Mouse (Mus musculus): Measurements from ENCODE around the gene Rspo4. TPM values are rescaled to one million over a fixed set of nuclear protein-coding genes. Genes with fewer than 3 reads are reported as not detected.

Rspo4 gene
- polyA plus RNA-seq, 1 experiment from 2014 or later, result 0.32 TPM

- H3K27me3 ChIP-seq (ENCODE audit: control insufficient read depth, insufficient read depth, low read length), result no peaks in the 10 kb centered on the region
- H3K27ac ChIP-seq (replicated peaks; ENCODE audit: low read depth, low read length), result no peak overlapping the region
- ATAC-seq (ENCODE audit: low FRiP score, low TSS enrichment) (no peak), DNase-seq (no peak)
- H3K9me3 ChIP-seq (ENCODE audit: control insufficient read depth, low read length), result no peaks in the 10 kb centered on the region
- 77% methylated on average over 4 of the region's 4 CpGs for WGBS
- no peak overlapping the region for H3K4me2 ChIP-seq (ENCODE audit: low read length)
- no peak overlapping the region for H3K9ac ChIP-seq (replicated peaks; ENCODE audit: low read length)
- H3K4me3 ChIP-seq (replicated peaks; ENCODE audit: low read depth, low read length), result no peak overlapping the region
- H3K36me3 ChIP-seq (ENCODE audit: control insufficient read depth, insufficient read depth, low read length), result no peaks in the 10 kb centered on the region
- H3K4me1 ChIP-seq (ENCODE audit: control insufficient read depth, insufficient read depth, low read length), result no peaks in the 10 kb centered on the region
These were observed 61.2 kb downstream of the Rspo4 start for GRCm38 (mm10) chr2:151903933-151904332.

GRCm38 (mm10) chr2:151904636-151905035 lies 61.9 kb downstream of the Rspo4 start:
- H3K27me3 ChIP-seq (ENCODE audit: control insufficient read depth, insufficient read depth, low read length), result no peaks in the 10 kb centered on the region
- WGBS, result 81% methylated on average over 3 of the region's 3 CpGs
- H3K36me3 ChIP-seq (ENCODE audit: control insufficient read depth, insufficient read depth, low read length), result no peaks in the 10 kb centered on the region
- H3K4me1 ChIP-seq (ENCODE audit: control insufficient read depth, insufficient read depth, low read length), result no peaks in the 10 kb centered on the region
- no peak for DNase-seq
- H3K4me2 ChIP-seq (ENCODE audit: low read length), result no peak overlapping the region
- H3K9ac ChIP-seq (replicated peaks; ENCODE audit: low read length), result no peak overlapping the region
- no peak overlapping the region for H3K27ac ChIP-seq (replicated peaks; ENCODE audit: low read depth, low read length)
- no peak for ATAC-seq (ENCODE audit: low FRiP score, low TSS enrichment)
- no peak overlapping the region for H3K4me3 ChIP-seq (replicated peaks; ENCODE audit: low read depth, low read length)
- no peaks in the 10 kb centered on the region for H3K9me3 ChIP-seq (ENCODE audit: control insufficient read depth, low read length)

GRCm38 (mm10) chr2:151907020-151907419 lies 64.3 kb downstream of the Rspo4 start:
- 80% methylated on average over 2 of the region's 2 CpGs for WGBS

GRCm38 (mm10) chr2:151909386-151909785 lies 66.7 kb downstream of the Rspo4 start:
- Histone ChIP-seq H3K27me3 (ENCODE audit: control insufficient read depth, insufficient read depth, low read length) (no peaks in the 10 kb centered on the region), H3K4me3 (replicated peaks; ENCODE audit: low read depth, low read length) (no peak overlapping the region), H3K4me1 (ENCODE audit: control insufficient read depth, insufficient read depth, low read length) (no peaks in the 10 kb centered on the region), H3K9me3 (ENCODE audit: control insufficient read depth, low read length) (no peaks in the 10 kb centered on the region), H3K27ac (replicated peaks; ENCODE audit: low read depth, low read length) (no peak overlapping the region), H3K9ac (replicated peaks; ENCODE audit: low read length) (no peak overlapping the region), H3K36me3 (ENCODE audit: control insufficient read depth, insufficient read depth, low read length) (no peaks in the 10 kb centered on the region), H3K4me2 (ENCODE audit: low read length) (no peak overlapping the region)
- no peak for ATAC-seq (ENCODE audit: low FRiP score, low TSS enrichment)
- 87% methylated on average over 3 of the region's 3 CpGs for WGBS
- DNase-seq, result no peak

More at GRCm38 (mm10) chr2:151907020-151907419, 64.3 kb downstream of the Rspo4 start:
- Histone ChIP-seq H3K27me3 (ENCODE audit: control insufficient read depth, insufficient read depth, low read length) (no peaks in the 10 kb centered on the region), H3K9ac (replicated peaks; ENCODE audit: low read length) (no peak overlapping the region), H3K4me1 (ENCODE audit: control insufficient read depth, insufficient read depth, low read length) (no peaks in the 10 kb centered on the region), H3K9me3 (ENCODE audit: control insufficient read depth, low read length) (no peaks in the 10 kb centered on the region), H3K27ac (replicated peaks; ENCODE audit: low read depth, low read length) (no peak overlapping the region), H3K4me3 (replicated peaks; ENCODE audit: low read depth, low read length) (no peak overlapping the region), H3K36me3 (ENCODE audit: control insufficient read depth, insufficient read depth, low read length) (no peaks in the 10 kb centered on the region), H3K4me2 (ENCODE audit: low read length) (no peak overlapping the region)
- ATAC-seq (ENCODE audit: low FRiP score, low TSS enrichment) (no peak), DNase-seq (no peak)

GRCm38 (mm10) chr2:151910498-151910897 lies 67.8 kb downstream of the Rspo4 start:
- H3K27ac ChIP-seq (replicated peaks; ENCODE audit: low read depth, low read length), result no peak overlapping the region
- H3K4me3 ChIP-seq (replicated peaks; ENCODE audit: low read depth, low read length), result no peak overlapping the region
- no peaks in the 10 kb centered on the region for H3K36me3 ChIP-seq (ENCODE audit: control insufficient read depth, insufficient read depth, low read length)
- no peak overlapping the region for H3K9ac ChIP-seq (replicated peaks; ENCODE audit: low read length)
- DNase-seq (no peak), ATAC-seq (ENCODE audit: low FRiP score, low TSS enrichment) (no peak)
- no peaks in the 10 kb centered on the region for H3K9me3 ChIP-seq (ENCODE audit: control insufficient read depth, low read length)
- H3K4me2 ChIP-seq (ENCODE audit: low read length), result no peak overlapping the region
- H3K4me1 ChIP-seq (ENCODE audit: control insufficient read depth, insufficient read depth, low read length), result no peaks in the 10 kb centered on the region
- 65% methylated on average over 5 of the region's 5 CpGs for WGBS
- no peaks in the 10 kb centered on the region for H3K27me3 ChIP-seq (ENCODE audit: control insufficient read depth, insufficient read depth, low read length)

GRCm38 (mm10) chr2:151910919-151911500 lies 68.3 kb downstream of the Rspo4 start, which contains the start of gene Angpt4:
Angpt4 (plus strand) TSS chr2:151911210.
- no peaks in the 10 kb centered on the region for H3K27me3 ChIP-seq (ENCODE audit: control insufficient read depth, insufficient read depth, low read length)
- no peak within 1 kb of the TSS for H3K4me3 ChIP-seq (replicated peaks; ENCODE audit: low read depth, low read length)
- no peak within 1 kb of the TSS for H3K9ac ChIP-seq (replicated peaks; ENCODE audit: low read length)
- DNase-seq (no peak), ATAC-seq (ENCODE audit: low FRiP score, low TSS enrichment) (no peak)
- no peaks in the 10 kb centered on the region for H3K4me1 ChIP-seq (ENCODE audit: control insufficient read depth, insufficient read depth, low read length)
- H3K4me2 ChIP-seq (ENCODE audit: low read length), result no peak within 1 kb of the TSS
- no peaks in the 10 kb centered on the region for H3K9me3 ChIP-seq (ENCODE audit: control insufficient read depth, low read length)
- no peak within 1 kb of the TSS for H3K27ac ChIP-seq (replicated peaks; ENCODE audit: low read depth, low read length)
- no peaks in the 10 kb centered on the region for H3K36me3 ChIP-seq (ENCODE audit: control insufficient read depth, insufficient read depth, low read length)
- 69% methylated on average over 12 of the region's 13 CpGs for WGBS

GRCm38 (mm10) chr2:151911751-151912150 lies 69.0 kb downstream of the Rspo4 start:
- Histone ChIP-seq H3K27me3 (ENCODE audit: control insufficient read depth, insufficient read depth, low read length) (no peaks in the 10 kb centered on the region), H3K36me3 (ENCODE audit: control insufficient read depth, insufficient read depth, low read length) (no peaks in the 10 kb centered on the region), H3K27ac (replicated peaks; ENCODE audit: low read depth, low read length) (no peak overlapping the region), H3K9me3 (ENCODE audit: control insufficient read depth, low read length) (no peaks in the 10 kb centered on the region), H3K4me2 (ENCODE audit: low read length) (no peak overlapping the region), H3K4me1 (ENCODE audit: control insufficient read depth, insufficient read depth, low read length) (no peaks in the 10 kb centered on the region), H3K9ac (replicated peaks; ENCODE audit: low read length) (no peak overlapping the region), H3K4me3 (replicated peaks; ENCODE audit: low read depth, low read length) (no peak overlapping the region)
- no peak for DNase-seq
- 86% methylated on average over 3 of the region's 3 CpGs for WGBS
- no peak for ATAC-seq (ENCODE audit: low FRiP score, low TSS enrichment)

- 92% methylated on average over 5 of the region's 5 CpGs for WGBS
- Histone ChIP-seq H3K27me3 (ENCODE audit: control insufficient read depth, insufficient read depth, low read length) (no peaks in the 10 kb centered on the region), H3K36me3 (ENCODE audit: control insufficient read depth, insufficient read depth, low read length) (no peaks in the 10 kb centered on the region), H3K4me3 (replicated peaks; ENCODE audit: low read depth, low read length) (no peak overlapping the region), H3K9me3 (ENCODE audit: control insufficient read depth, low read length) (no peaks in the 10 kb centered on the region), H3K4me2 (ENCODE audit: low read length) (no peak overlapping the region), H3K27ac (replicated peaks; ENCODE audit: low read depth, low read length) (no peak overlapping the region), H3K4me1 (ENCODE audit: control insufficient read depth, insufficient read depth, low read length) (no peaks in the 10 kb centered on the region), H3K9ac (replicated peaks; ENCODE audit: low read length) (no peak overlapping the region)
- ATAC-seq (ENCODE audit: low FRiP score, low TSS enrichment) (no peak), DNase-seq (no peak)
These were observed 71.4 kb downstream of the Rspo4 start for GRCm38 (mm10) chr2:151914120-151914519.

GRCm38 (mm10) chr2:151915111-151915510 lies 72.4 kb downstream of the Rspo4 start:
- Histone ChIP-seq H3K4me1 (ENCODE audit: control insufficient read depth, insufficient read depth, low read length) (no peaks in the 10 kb centered on the region), H3K27me3 (ENCODE audit: control insufficient read depth, insufficient read depth, low read length) (no peaks in the 10 kb centered on the region), H3K4me2 (ENCODE audit: low read length) (no peak overlapping the region), H3K4me3 (replicated peaks; ENCODE audit: low read depth, low read length) (no peak overlapping the region), H3K27ac (replicated peaks; ENCODE audit: low read depth, low read length) (no peak overlapping the region), H3K9ac (replicated peaks; ENCODE audit: low read length) (no peak overlapping the region), H3K9me3 (ENCODE audit: control insufficient read depth, low read length) (no peaks in the 10 kb centered on the region), H3K36me3 (ENCODE audit: control insufficient read depth, insufficient read depth, low read length) (no peaks in the 10 kb centered on the region)
- DNase-seq (no peak), ATAC-seq (ENCODE audit: low FRiP score, low TSS enrichment) (no peak)
- 46% methylated on average over 2 of the region's 2 CpGs for WGBS
